Mouse (Mus musculus): ENCODE measurements at regions not wholly inside any gene's neighbourhood (a gene's known extent, or its start where the extent isn't known, plus 50 kb on each side); places are given as distances from the start of the nearest gene placed in this dataset.
"Not testable (repeated sequence)": the region's sequence is repeated elsewhere in the genome, so short reads cannot be mapped to it uniquely, and the experiment has no call there.

- no peak for DNase-seq (ENCODE audit: low read depth, low spot score)
Measured at GRCm38 (mm10) chr1:177501288-177501687, 59.1 kb downstream of the Zbtb18 start.

GRCm38 (mm10) chr1:177503946-177504345, 61.8 kb downstream of the Zbtb18 start:
- DNase-seq (ENCODE audit: low read depth, low spot score) = no peak

- no peak for DNase-seq (ENCODE audit: low read depth, low spot score)
Measured at GRCm38 (mm10) chr1:177504743-177505142, 62.6 kb downstream of the Zbtb18 start.

GRCm38 (mm10) chr1:177507398-177507797, 65.2 kb downstream of the Zbtb18 start:
- not testable (repeated sequence) for DNase-seq (ENCODE audit: low read depth, low spot score)

GRCm38 (mm10) chr1:177509786-177510185, 67.6 kb downstream of the Zbtb18 start:
- no peak for DNase-seq (ENCODE audit: low read depth, low spot score)

GRCm38 (mm10) chr1:177512116-177512515, 70.0 kb downstream of the Zbtb18 start:
- no peak for DNase-seq (ENCODE audit: low read depth, low spot score)

GRCm38 (mm10) chr1:177517934-177518610, 75.9 kb downstream of the Zbtb18 start:
- DNase-seq (ENCODE audit: low read depth, low spot score) = peak; percentile 17

GRCm38 (mm10) chr1:177518897-177519513, 76.9 kb downstream of the Zbtb18 start:
- DNase-seq (ENCODE audit: low read depth, low spot score) = no peak

GRCm38 (mm10) chr1:177521110-177521509, 79.0 kb downstream of the Zbtb18 start:
- no peak for DNase-seq (ENCODE audit: low read depth, low spot score)

- no peak for DNase-seq (ENCODE audit: low read depth, low spot score)
Measured at GRCm38 (mm10) chr1:177525141-177525540, 83.0 kb downstream of the Zbtb18 start.

- DNase-seq (ENCODE audit: low read depth, low spot score) = no peak
Measured at GRCm38 (mm10) chr1:177531791-177532190, 89.6 kb downstream of the Zbtb18 start.

GRCm38 (mm10) chr1:177532656-177533055, 90.5 kb downstream of the Zbtb18 start:
- DNase-seq (ENCODE audit: low read depth, low spot score) = no peak

- no peak for DNase-seq (ENCODE audit: low read depth, low spot score)
Measured at GRCm38 (mm10) chr1:177533332-177533731, 91.2 kb downstream of the Zbtb18 start.

- DNase-seq (ENCODE audit: low read depth, low spot score) = no peak
Measured at GRCm38 (mm10) chr1:177545031-177545735, 103.0 kb downstream of the Zbtb18 start.

GRCm38 (mm10) chr1:177547716-177548115, 105.6 kb downstream of the Zbtb18 start:
- DNase-seq (ENCODE audit: low read depth, low spot score) = no peak

GRCm38 (mm10) chr1:177555471-177556291, 113.5 kb downstream of the Zbtb18 start:
- peak; percentile 55 for DNase-seq (ENCODE audit: low read depth, low spot score)

GRCm38 (mm10) chr1:177557432-177557831, 115.3 kb downstream of the Zbtb18 start:
- DNase-seq (ENCODE audit: low read depth, low spot score) = no peak

GRCm38 (mm10) chr1:177557856-177558255, 115.7 kb downstream of the Zbtb18 start:
- no peak for DNase-seq (ENCODE audit: low read depth, low spot score)

GRCm38 (mm10) chr1:177561716-177562588, 119.8 kb downstream of the Zbtb18 start:
- no peak for DNase-seq (ENCODE audit: low read depth, low spot score)

GRCm38 (mm10) chr1:177562589-177562912, 120.4 kb downstream of the Zbtb18 start:
- no peak for DNase-seq (ENCODE audit: low read depth, low spot score)

GRCm38 (mm10) chr1:177565678-177566077, 123.5 kb downstream of the Zbtb18 start:
- no peak for DNase-seq (ENCODE audit: low read depth, low spot score)

Measured in ZHBTc4 (cell line).